Mouse (Mus musculus) A20 (cell line): ENCODE measurements around the gene Nav1.

Source experiments
- DNase-seq: peaks from one replicate; pipeline ENCODE4 v3.0.0-alpha.2; 2011; ENCODE audit warnings: low read depth, low spot score

Gene Nav1

GRCm38 (mm10) chr1:135607019-135607418 lies at the start of gene Nav1:
Gene Nav1, minus strand, starts transcription at chr1:135607295.
- no peak for DNase-seq

DNA sequence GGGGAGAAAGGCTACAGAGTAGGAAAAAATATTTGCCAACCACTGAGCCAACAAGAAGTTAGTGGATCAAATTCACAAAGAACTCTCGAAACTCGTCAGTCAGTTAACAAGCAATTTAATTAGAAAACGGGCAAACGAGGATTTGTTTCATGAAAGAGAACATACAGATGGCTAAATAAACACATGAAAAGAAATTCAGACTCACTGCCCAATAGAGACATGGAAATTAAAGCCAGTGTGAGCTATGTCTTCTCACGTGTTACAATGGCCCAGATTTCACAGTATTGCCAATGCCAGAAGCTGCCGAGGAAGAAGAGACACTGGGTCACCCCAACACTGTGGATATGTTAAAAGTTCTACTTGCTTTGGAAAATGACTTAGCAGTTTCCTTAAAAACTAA lies 46.8 kb upstream of the Nav1 start:
- DNase-seq, result no peak

GRCm38 (mm10) chr1:135645459-135646195 lies 38.5 kb upstream of the Nav1 start:
- no peak for DNase-seq

DNA sequence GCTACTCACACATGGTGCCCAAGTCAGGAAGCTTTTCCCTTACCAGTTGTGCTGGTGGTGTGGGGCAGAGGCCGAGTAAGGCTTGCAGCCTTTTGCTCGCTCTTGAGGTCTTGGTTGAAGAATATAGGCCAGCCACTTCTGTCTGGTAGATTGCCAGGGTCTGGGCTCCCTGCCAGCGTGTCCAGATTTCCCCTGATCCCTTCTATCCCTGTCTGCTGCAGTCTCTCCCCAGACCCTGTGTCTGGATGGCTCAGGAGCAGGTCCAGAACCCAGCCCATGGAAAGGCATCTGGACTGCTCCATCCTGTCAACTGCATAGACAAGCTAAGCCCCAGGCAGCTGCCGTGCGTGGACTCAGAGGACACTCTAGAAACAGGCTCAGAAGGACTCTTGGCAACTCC lies 37.0 kb upstream of the Nav1 start:
- no peak for DNase-seq

DNA sequence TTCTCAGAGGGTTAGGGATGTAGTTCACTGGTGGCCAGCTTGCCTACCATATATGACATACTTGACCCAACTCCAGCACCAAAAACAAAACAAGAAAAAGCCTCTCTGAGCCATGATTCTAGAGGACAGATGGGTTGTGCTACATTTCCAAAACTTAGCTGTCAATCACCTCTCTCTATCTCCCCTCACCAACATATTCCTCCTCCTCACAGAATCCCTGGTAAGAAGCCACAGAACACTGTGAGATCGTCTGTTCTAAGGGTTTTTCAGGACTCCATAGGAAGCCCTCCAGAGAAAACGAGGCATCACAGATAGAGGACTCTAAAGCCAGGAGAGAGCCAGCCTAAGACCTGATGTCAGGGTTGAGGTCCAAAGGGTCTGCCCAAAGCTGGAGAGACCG lies 36.6 kb upstream of the Nav1 start:
- no peak for DNase-seq

DNA sequence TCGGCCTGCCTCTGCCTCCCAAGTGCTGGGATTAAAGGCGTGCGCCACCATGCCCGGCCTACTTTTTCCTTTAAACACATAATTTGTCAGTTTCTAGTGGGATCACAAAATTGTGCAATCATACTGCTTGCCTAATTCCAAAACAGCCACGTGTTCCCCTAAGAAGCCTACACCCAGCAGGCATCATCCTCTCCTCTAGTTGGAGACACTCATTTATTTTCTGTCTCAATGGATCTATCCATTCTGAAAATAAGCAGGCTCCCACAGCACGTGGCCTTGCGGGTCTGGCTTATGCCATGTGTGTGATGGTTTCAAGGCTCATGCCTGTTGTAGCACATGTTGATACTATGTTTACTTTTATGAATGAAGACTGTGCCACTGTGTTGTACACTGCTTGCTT lies 32.8 kb upstream of the Nav1 start:
- DNase-seq, result no peak

GRCm38 (mm10) chr1:135639093-135639492 lies 32.0 kb upstream of the Nav1 start:
- DNase-seq, result no peak

DNA sequence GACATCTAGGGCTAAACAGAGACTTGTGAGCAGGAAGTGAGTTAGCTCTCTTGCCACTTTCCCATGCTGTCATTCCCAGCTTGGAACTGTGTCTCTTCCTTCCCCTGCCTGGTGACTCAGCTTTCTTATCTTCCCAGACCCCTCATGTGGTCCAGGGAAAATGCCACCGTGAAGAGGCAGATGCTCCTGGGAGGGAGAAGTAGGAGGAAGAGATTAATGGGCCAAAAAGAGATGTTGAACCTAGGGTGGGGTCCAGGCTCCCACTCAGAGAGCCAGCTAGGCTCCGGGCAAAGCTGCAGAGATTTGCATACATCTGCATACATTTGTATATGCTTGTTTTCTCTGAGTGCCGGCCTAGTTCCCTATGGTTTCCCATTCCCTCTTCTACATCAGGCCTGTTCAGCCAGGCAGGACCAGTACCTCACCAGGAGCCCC lies 30.5 kb upstream of the Nav1 start:
- DNase-seq, result no peak

- DNase-seq, result no peak
Measured at GRCm38 (mm10) chr1:135636111-135636511, 29.0 kb upstream of the Nav1 start.

DNA sequence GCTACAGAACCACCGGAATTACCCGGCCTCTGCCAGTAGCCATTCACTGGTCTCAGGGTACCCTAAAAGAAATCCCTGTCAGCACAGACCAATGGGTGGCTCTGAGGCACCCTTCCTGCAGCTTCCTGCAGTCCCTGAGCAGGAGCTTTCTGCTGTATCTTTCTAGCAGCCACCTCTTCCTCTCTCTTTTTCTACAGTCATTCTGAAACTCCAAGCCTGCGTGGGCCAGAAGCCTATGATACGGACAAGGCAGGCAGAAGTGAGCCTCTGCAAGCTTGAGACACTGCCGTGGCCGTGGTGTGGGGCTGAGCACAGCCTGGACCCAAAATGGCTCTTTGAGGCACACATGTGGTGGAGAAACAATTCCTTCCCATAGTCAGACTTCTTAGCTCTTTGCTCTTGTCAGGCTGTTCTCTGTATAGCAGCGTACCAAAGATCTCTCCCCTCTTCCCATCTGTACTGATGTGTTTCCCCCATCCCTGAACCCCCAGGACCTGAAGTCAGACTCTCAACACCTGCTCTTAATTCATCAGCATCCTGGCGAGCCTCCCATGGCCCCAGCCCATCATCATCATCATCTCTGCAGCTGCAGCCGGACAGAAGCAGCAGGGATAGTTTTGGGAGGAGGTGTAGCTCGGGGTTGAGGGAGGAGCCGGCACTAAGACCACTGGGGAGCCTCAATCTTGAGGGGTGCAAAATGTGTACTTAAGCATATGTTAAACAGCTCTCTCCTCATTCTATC lies 28.4 kb upstream of the Nav1 start:
- no peak for DNase-seq

DNA sequence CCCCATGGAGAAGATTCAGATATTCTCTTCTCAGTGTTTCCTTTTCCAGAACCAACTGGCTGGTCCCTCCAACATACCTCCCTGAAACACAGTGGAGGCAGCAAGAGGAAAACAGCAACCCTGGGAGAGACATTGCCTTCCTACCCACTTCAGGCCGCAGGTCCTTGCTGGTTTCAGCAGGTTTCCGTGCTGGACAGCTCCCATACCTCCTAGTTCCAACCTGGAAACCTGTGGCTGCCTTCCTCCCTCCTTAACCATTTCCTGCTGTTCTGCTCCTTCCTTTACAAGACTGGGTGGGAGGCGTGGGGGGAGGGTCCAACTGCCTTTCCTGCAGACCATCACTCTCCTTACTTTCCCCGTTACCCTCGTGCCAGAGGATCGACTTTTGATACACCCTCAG lies 27.7 kb upstream of the Nav1 start:
- no peak for DNase-seq

GRCm38 (mm10) chr1:135633884-135634283 lies 26.8 kb upstream of the Nav1 start:
- DNase-seq, result no peak

GRCm38 (mm10) chr1:135633478-135633877 lies 26.4 kb upstream of the Nav1 start:
- no peak for DNase-seq

GRCm38 (mm10) chr1:135632199-135632598 lies 25.1 kb upstream of the Nav1 start:
- DNase-seq, result no peak

DNA sequence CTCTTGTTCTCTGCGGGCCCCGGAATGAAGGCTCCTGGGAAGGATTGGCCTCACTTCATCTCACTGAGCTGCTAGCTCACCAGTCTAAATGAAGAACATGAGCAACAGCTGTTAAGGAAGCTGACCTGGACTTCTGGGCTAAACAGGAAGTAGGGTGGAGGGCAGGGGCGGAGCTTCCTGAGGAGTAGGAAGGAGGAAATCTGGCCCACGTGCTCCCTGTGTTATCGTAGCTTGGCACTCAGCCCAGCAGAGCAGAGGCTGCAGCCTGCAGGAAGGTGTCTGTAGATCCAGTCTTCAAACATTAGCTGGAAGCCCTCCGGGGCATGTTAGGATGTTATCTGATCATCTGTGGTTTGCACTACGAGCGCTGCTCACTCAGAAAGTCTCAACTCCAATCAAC lies 24.4 kb upstream of the Nav1 start:
- no peak for DNase-seq

- no peak for DNase-seq
Measured at GRCm38 (mm10) chr1:135629846-135630245, 22.8 kb upstream of the Nav1 start.

DNA sequence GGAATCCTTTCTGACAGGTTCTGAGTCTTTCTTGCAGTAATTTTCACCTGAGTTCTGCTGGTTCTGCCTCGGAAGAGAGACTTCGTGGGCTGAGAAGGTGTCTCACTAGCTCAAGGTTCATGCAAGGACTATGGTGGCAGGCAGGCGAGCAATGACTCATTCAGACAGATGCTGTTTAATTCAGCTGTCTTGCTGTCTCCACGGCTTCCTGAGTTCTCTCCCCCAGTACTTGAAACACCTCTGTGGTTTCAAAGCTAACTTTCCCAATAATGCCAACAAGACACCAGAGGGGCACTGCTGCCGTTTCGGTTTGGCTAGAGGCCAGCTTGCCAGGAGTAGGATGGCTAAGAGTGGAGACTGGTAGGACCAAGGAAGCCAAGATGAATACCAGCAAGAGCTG lies 19.1 kb upstream of the Nav1 start:
- no peak for DNase-seq

GRCm38 (mm10) chr1:135625741-135626140 lies 18.6 kb upstream of the Nav1 start:
- no peak for DNase-seq

- DNase-seq, result no peak
Measured at GRCm38 (mm10) chr1:135624646-135625045, 17.6 kb upstream of the Nav1 start.

DNA sequence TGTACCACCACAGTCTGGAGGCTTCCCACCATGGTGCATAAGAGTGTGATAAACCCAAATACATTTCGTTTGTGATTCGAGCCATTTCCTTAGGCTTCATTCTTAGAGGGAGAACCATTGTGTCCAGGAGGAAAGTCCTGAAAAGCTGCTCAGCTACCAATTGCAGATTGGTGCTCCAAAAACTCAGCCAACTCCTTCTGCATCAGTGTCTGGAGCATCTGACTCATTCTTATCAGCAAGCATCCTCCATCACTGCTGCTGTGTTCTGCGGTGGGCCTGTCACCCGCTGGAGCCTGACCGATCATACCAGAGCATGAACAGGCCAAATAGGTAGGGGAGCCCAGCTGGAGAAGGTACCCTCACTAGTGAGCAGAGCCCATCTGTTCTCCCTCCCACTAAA lies 16.0 kb upstream of the Nav1 start:
- no peak for DNase-seq

DNA sequence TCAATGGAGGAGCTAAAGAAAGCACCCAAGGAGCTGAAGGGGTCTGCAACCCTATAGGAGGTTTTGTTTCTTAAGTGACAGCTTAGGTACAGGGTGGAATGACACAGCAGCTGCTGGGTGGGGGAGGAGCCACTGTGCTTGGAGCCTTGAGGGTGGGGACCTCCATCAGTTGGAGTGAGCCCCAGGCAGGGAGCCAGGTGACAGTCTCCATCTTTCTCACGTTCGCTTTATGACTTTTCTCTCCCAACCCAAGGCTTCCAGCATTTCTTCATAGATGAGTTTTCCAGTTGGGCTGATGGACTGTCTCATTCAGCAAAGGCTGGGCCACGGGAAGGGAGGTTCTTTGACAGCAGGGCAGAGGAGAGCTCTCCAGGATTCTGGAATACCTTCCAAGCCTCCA lies 14.2 kb upstream of the Nav1 start:
- no peak for DNase-seq

DNA sequence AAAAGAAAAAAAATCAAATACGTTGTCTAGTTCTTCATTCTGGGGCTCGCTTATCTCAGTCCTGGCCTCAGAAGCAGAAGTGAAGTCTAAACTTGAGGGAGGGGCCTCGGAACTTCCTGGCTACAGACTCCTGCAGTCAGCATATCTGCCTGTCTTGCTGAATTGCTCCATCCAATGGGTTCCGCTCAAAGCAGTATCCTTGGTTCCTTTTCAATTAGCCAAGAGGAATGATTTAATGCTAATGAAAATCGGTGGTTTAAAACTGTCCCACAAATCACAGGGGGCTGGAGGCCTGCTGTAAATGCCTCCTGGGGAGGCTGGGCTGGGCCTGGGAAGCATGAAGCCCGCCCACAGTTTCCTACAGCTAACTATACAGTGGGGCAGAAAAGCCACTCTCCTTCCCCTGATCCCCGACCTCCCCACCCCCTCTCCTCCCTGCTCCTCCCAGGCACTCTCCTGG lies 12.9 kb upstream of the Nav1 start:
- DNase-seq, result peak; percentile 20

GRCm38 (mm10) chr1:135619130-135619529 lies 12.0 kb upstream of the Nav1 start:
- DNase-seq, result no peak
